Mouse (Mus musculus) kidney, adult 2 months (tissue): ENCODE data around the gene Senp3. TPM values are rescaled to one million over a fixed set of nuclear protein-coding genes. Genes with fewer than 3 reads are reported as not detected.

Experiments
- DNase-seq: peaks from one replicate; pipeline ENCODE4 v3.0.0; 2021
- H3K27ac ChIP-seq: fragments of 200-500 bp; 2 replicates; pipeline ENCODE4 v1.5.1; 2012; ENCODE audit warnings: low read depth, low read length, control low read depth, inconsistent platforms; ENCODE audit not compliant: insufficient read depth
- H3K27me3 ChIP-seq: fragments of 200-500 bp; replicated peaks from 2 replicates; pipeline ENCODE4 v1.6.1; 2012; ENCODE audit warnings: mild to moderate bottlenecking, moderate library complexity, low read length, inconsistent platforms; ENCODE audit not compliant: control insufficient read depth, insufficient read depth
- H3K36me3 ChIP-seq: fragments of 200-500 bp; 2 replicates; pipeline ENCODE4 v1.6.1; 2012; ENCODE audit warnings: mild to moderate bottlenecking, moderate library complexity, low read length, inconsistent platforms; ENCODE audit not compliant: control insufficient read depth, insufficient read depth
- H3K4me1 ChIP-seq: fragments of 200-500 bp; 2 replicates; pipeline ENCODE4 v1.6.1; 2011; ENCODE audit warnings: low read length; ENCODE audit not compliant: control insufficient read depth, insufficient read depth
- H3K4me3 ChIP-seq: fragments of 200-500 bp; 2 replicates; pipeline ENCODE4 v1.5.1; 2011; ENCODE audit warnings: mild to moderate bottlenecking, low read depth, low read length, control low read depth; ENCODE audit not compliant: insufficient read depth
- CTCF ChIP-seq: fragments of 200-500 bp; conservative IDR thresholded peaks from 2 replicates; pipeline ENCODE4 v1.5.1; 2011; ENCODE audit warnings: low read depth, mild to moderate bottlenecking, control low read depth, low read length, moderate library complexity, mixed read lengths; ENCODE audit not compliant: insufficient read depth, insufficient read length
- POLR2A ChIP-seq: fragments of 200-500 bp; IDR thresholded peaks from one replicate; pipeline ENCODE4 v1.6.1; 2011; ENCODE audit warnings: low read depth, low read length, control low read depth
- WGBS: fragments of 180-500 bp; shearing (Covaris S2); methylation state at CpG from one replicate; pipeline ENCODE4 v1.1.7; 2018; 5-methylcytosine and 5-hydroxymethylcytosine counted together
- polyA plus RNA-seq: library from polyadenylated mRNA; depleted of rRNA; stranded (reverse); fragments of >200 nt; gene quantifications from 2 replicates; pipeline ENCODE4 v1.2.3, GENCODE M21; 2012

Senp3 gene
- polyA plus RNA-seq, 1 experiment, result 41.8 TPM

- Histone ChIP-seq H3K4me3 (peak overlapping the region; percentile 76), H3K27ac (peak overlapping the region; percentile 65), H3K27me3 (no peaks in the 10 kb centered on the region), H3K4me1 (peaks cover 26% of the 10 kb centered on the region), H3K36me3 (no peaks in the 10 kb centered on the region)
- DNase-seq, result no peak
- TF ChIP-seq POLR2A, result no peak
- no peak for TF ChIP-seq CTCF
- 19% methylated on average over 6 of the region's 6 CpGs for WGBS
These were observed 13.1 kb upstream of the Senp3 start for GRCm38 (mm10) chr11:69695046-69695360.

- WGBS, result 51% methylated on average over 11 of the region's 11 CpGs
- peak overlapping the region; percentile 66 for H3K27ac ChIP-seq
These were observed 11.6 kb upstream of the Senp3 start for GRCm38 (mm10) chr11:69693421-69693965.

GRCm38 (mm10) chr11:69692863-69693262, 11.0 kb upstream of the Senp3 start:
- H3K27me3 ChIP-seq, result no peaks in the 10 kb centered on the region
- H3K36me3 ChIP-seq, result no peaks in the 10 kb centered on the region
- DNase-seq, result peak; percentile 90
- no peak for TF ChIP-seq POLR2A
- no peak for TF ChIP-seq CTCF
- H3K4me3 ChIP-seq, result no peak overlapping the region
- H3K4me1 ChIP-seq, result peaks cover 26% of the 10 kb centered on the region
- peak overlapping the region; percentile 78 for H3K27ac ChIP-seq
- 61% methylated on average over 6 of the region's 6 CpGs for whole genome bisulfite sequencing

More at GRCm38 (mm10) chr11:69693421-69693965, 11.6 kb upstream of the Senp3 start:
- TF ChIP-seq CTCF (no peak), POLR2A (no peak)
- no peak overlapping the region for H3K4me3 ChIP-seq
- peak; percentile 59 for DNase-seq
- no peaks in the 10 kb centered on the region for H3K27me3 ChIP-seq
- H3K36me3 ChIP-seq, result no peaks in the 10 kb centered on the region
- peaks cover 26% of the 10 kb centered on the region for H3K4me1 ChIP-seq

- peaks cover 26% of the 10 kb centered on the region for H3K4me1 ChIP-seq
- TF ChIP-seq CTCF (no peak), POLR2A (no peak)
- peak; percentile 65 for DNase-seq
- H3K36me3 ChIP-seq, result no peaks in the 10 kb centered on the region
- H3K27me3 ChIP-seq, result no peaks in the 10 kb centered on the region
- peak overlapping the region; percentile 78 for H3K27ac ChIP-seq
- no peak overlapping the region for H3K4me3 ChIP-seq
- WGBS, result 59% methylated on average over 9 of the region's 9 CpGs
These were observed 10.4 kb upstream of the Senp3 start for GRCm38 (mm10) chr11:69692196-69692811.

- DNase-seq, result peak; percentile 81
- no peaks in the 10 kb centered on the region for H3K36me3 ChIP-seq
- peaks cover 40% of the 10 kb centered on the region for H3K4me1 ChIP-seq
- H3K27me3 ChIP-seq, result no peaks in the 10 kb centered on the region
- TF ChIP-seq CTCF (no peak), POLR2A (no peak)
- 62% methylated on average over 1 of the region's 1 CpGs for WGBS
- H3K4me3 ChIP-seq, result no peak overlapping the region
- peak overlapping the region; percentile 47; the same call in 1 of the 2 replicates for H3K27ac ChIP-seq
These were observed 8.0 kb upstream of the Senp3 start for GRCm38 (mm10) chr11:69689891-69690290.

GRCm38 (mm10) chr11:69687061-69687460, 5.2 kb upstream of the Senp3 start:
- Histone ChIP-seq H3K36me3 (no peaks in the 10 kb centered on the region), H3K4me3 (no peak overlapping the region), H3K4me1 (peaks cover 36% of the 10 kb centered on the region), H3K27ac (no peak overlapping the region; the same call in 1 of the 2 replicates), H3K27me3 (no peaks in the 10 kb centered on the region)
- no peak for DNase-seq
- WGBS, result 56% methylated on average over 5 of the region's 5 CpGs
- no peak for TF ChIP-seq CTCF
- no peak for TF ChIP-seq POLR2A

- WGBS, result 8% methylated on average over 4 of the region's 4 CpGs
- H3K4me1 ChIP-seq, result peaks cover 35% of the 10 kb centered on the region
- H3K27ac ChIP-seq, result peak overlapping the region; percentile 100
- TF ChIP-seq POLR2A, result no peak
- TF ChIP-seq CTCF, result no peak
- no peaks in the 10 kb centered on the region for H3K36me3 ChIP-seq
- H3K27me3 ChIP-seq, result no peaks in the 10 kb centered on the region
- peak; percentile 87 for DNase-seq
- no peak overlapping the region for H3K4me3 ChIP-seq
These were observed 4.5 kb upstream of the Senp3 start for GRCm38 (mm10) chr11:69686377-69686776.
